24 mouse cellular contexts compared by ENCODE assay signal in the genomic region with DNA sequence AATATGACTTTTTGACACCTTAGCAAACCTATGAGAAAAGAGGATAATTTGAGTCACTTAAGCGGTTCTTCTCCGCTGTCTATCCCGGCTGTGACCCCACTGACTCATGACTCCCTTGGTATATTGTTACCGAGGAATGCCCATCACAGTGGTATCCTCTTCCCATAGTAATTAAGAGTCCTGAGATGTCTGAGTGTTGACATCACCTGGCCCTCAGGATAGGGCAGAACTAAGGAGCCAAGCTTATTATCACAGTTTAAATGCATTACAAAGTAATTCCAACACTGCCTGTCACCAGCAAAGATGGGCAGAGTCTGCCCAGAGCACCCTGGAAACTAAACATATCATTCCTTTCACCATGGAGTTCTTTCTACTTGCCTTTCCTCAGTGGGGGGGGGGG.
"Had no signal": no experiment of that assay in that cellular context is flagged by ENCODE, and none has a peak within 500 bp of the region (broad histone marks: within the 10 kb centered on the region; RNA-seq: fewer than 3 reads in every experiment).

No protein-coding gene starts in this region.

- H3K4me2 ChIP-seq: heart, embryonic 11.5 days; heart, embryonic 13.5 days; heart, embryonic 15.5 days; hindbrain, embryonic 13.5 days; hindbrain, embryonic 15.5 days; intestine, embryonic 15.5 days; kidney, embryonic 15.5 days; limb, embryonic 13.5 days; limb, embryonic 15.5 days; liver, embryonic 12.5 days had no signal

- H3K9me3 ChIP-seq: heart, embryonic 13.5 days; heart, embryonic 15.5 days; hindbrain, embryonic 13.5 days; hindbrain, embryonic 15.5 days; intestine, embryonic 15.5 days; kidney, embryonic 15.5 days; limb, embryonic 13.5 days; limb, embryonic 15.5 days; liver, embryonic 12.5 days had no signal

- H3K9ac ChIP-seq: heart, embryonic 13.5 days; heart, embryonic 15.5 days; hindbrain, embryonic 13.5 days; hindbrain, embryonic 15.5 days; intestine, embryonic 15.5 days; kidney, embryonic 15.5 days; limb, embryonic 13.5 days; limb, embryonic 15.5 days; liver, embryonic 12.5 days; liver, embryonic 14.5 days had no signal

- H3K27me3 ChIP-seq: heart, embryonic 13.5 days; heart, embryonic 15.5 days; hindbrain, embryonic 15.5 days; intestine, embryonic 15.5 days; kidney, embryonic 15.5 days; limb, embryonic 13.5 days; limb, embryonic 15.5 days; liver, embryonic 12.5 days had no signal

- H3K36me3 ChIP-seq: heart, embryonic 13.5 days; heart, embryonic 15.5 days; hindbrain, embryonic 13.5 days; hindbrain, embryonic 15.5 days; intestine, embryonic 15.5 days; kidney, embryonic 15.5 days; limb, embryonic 13.5 days; limb, embryonic 15.5 days; liver, embryonic 12.5 days had no signal

- ATAC-seq: hindbrain, postnatal 0 days; intestine, embryonic 15.5 days; liver, embryonic 12.5 days had no signal

- H3K4me1 ChIP-seq: hindbrain, embryonic 13.5 days; hindbrain, embryonic 15.5 days; intestine, embryonic 15.5 days; kidney, embryonic 15.5 days; limb, embryonic 13.5 days; limb, embryonic 15.5 days; liver, embryonic 12.5 days had no signal

- H3K4me3 ChIP-seq: heart, embryonic 13.5 days; heart, embryonic 15.5 days; hindbrain, embryonic 13.5 days; hindbrain, embryonic 15.5 days; intestine, embryonic 15.5 days; kidney, embryonic 15.5 days; layer of hippocampus, adult 2 months; limb, embryonic 13.5 days; limb, embryonic 15.5 days; liver, embryonic 12.5 days had no signal

- H3K27ac ChIP-seq: heart, embryonic 13.5 days; heart, embryonic 15.5 days; hindbrain, embryonic 13.5 days; hindbrain, embryonic 15.5 days; hindbrain, postnatal 0 days; intestine, embryonic 15.5 days; kidney, embryonic 15.5 days; layer of hippocampus, adult 2 months; limb, embryonic 13.5 days; limb, embryonic 15.5 days; liver, embryonic 12.5 days; liver, embryonic 14.5 days had no signal

- DNase-seq: gastrocnemius, postnatal 14 days; gastrocnemius, postnatal 36 days; heart, adult 18-20 months; heart, postnatal 14 days; heart, postnatal 36 days; kidney, adult 11 months; kidney, adult 2 months; kidney, adult 9 months; kidney, postnatal 10 days; kidney, postnatal 25 days; left cerebral cortex, postnatal 4 days had no signal
